Mouse (Mus musculus): ENCODE results near the gene Pdzd2.

DNA sequence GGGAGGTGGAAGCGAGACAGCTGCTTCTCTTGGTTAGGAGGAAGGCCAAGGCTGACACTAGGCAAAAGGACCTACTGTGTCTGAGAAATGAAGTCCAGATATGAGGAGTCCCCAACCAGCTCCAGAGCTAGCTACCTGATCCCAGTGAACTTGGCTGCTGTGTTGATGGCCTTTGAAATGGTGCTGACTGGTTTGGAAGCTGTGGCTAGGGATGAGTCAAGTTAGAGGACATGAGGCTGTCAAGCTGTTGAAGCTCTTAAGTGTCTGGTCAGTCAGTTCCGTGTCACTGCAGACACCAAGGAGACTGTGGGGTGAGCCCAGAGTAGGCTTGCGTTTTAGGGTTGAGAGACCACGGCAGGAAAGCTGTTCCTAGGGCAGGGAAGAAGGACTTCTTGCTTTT is 405.3 kb downstream of the Pdzd2 start:
- TF ChIP-seq EP300 (IDR thresholded peaks at IDR 0.05) (no peak), CTCF (IDR thresholded peaks at IDR 0.05) (no peak)
